Mouse (Mus musculus) heart, embryonic 12.5 days (tissue): ENCODE data around the gene Zfp740. TPM values are rescaled to one million over a fixed set of nuclear protein-coding genes. Genes with fewer than 3 reads are reported as not detected.

Source experiments
- ATAC-seq: fragments of 200-750 bp; cut with Nextera tagmentation; 2 replicates; pipeline ENCODE4 v1.8.0; 2017; ENCODE audit warnings: moderate TSS enrichment, moderate library complexity; ENCODE audit not compliant: insufficient number of reproducible peaks, low FRiP score
- H3K27ac ChIP-seq: fragments of 300-500 bp; sonication (generic); 2 replicates; pipeline ENCODE4 v1.5.1; 2016; ENCODE audit warnings: mild to moderate bottlenecking, moderate library complexity; ENCODE audit not compliant: poor library complexity, severe bottlenecking
- H3K27me3 ChIP-seq: fragments of 300-500 bp; sonication (generic); replicated peaks from 2 replicates; pipeline ENCODE4 v1.6.1; 2016; ENCODE audit warnings: mild to moderate bottlenecking, moderate library complexity
- H3K36me3 ChIP-seq: fragments of 300-500 bp; sonication (generic); 2 replicates; pipeline ENCODE4 v1.6.1; 2016; ENCODE audit warnings: mild to moderate bottlenecking, moderate library complexity
- H3K4me1 ChIP-seq: fragments of 300-500 bp; sonication (generic); replicated peaks from 2 replicates; pipeline ENCODE4 v1.6.1; 2016; ENCODE audit warnings: mild to moderate bottlenecking
- H3K4me2 ChIP-seq: fragments of 300-500 bp; sonication (generic); 2 replicates; pipeline ENCODE4 v1.6.1; 2016; ENCODE audit warnings: mild to moderate bottlenecking, moderate library complexity
- H3K4me3 ChIP-seq: fragments of 300-500 bp; sonication (generic); 2 replicates; pipeline ENCODE4 v1.5.1; 2016; ENCODE audit warnings: mild to moderate bottlenecking
- H3K9ac ChIP-seq: fragments of 300-500 bp; sonication (generic); 2 replicates; pipeline ENCODE4 v1.6.1; 2016; ENCODE audit warnings: mild to moderate bottlenecking, moderate library complexity
- H3K9me3 ChIP-seq: fragments of 300-500 bp; sonication (generic); replicated peaks from 2 replicates; pipeline ENCODE4 v1.6.1; 2016; ENCODE audit warnings: mild to moderate bottlenecking, moderate library complexity
- WGBS: fragments of 180-500 bp; shearing (Covaris S2); methylation state at CpG from one replicate; pipeline ENCODE4 v1.1.7; 2016; 5-methylcytosine and 5-hydroxymethylcytosine counted together
- polyA plus RNA-seq: library from polyadenylated mRNA; unstranded; fragments of >200 nt; fragmentation: Nextera tagmentation; extraction: Ambion mirVana; gene quantifications from 2 replicates; pipeline ENCODE4 v1.2.1, GENCODE M21; 2016

The Zfp740 gene
- polyA plus RNA-seq, 1 experiment from 2014 or later = 48.6 TPM

DNA sequence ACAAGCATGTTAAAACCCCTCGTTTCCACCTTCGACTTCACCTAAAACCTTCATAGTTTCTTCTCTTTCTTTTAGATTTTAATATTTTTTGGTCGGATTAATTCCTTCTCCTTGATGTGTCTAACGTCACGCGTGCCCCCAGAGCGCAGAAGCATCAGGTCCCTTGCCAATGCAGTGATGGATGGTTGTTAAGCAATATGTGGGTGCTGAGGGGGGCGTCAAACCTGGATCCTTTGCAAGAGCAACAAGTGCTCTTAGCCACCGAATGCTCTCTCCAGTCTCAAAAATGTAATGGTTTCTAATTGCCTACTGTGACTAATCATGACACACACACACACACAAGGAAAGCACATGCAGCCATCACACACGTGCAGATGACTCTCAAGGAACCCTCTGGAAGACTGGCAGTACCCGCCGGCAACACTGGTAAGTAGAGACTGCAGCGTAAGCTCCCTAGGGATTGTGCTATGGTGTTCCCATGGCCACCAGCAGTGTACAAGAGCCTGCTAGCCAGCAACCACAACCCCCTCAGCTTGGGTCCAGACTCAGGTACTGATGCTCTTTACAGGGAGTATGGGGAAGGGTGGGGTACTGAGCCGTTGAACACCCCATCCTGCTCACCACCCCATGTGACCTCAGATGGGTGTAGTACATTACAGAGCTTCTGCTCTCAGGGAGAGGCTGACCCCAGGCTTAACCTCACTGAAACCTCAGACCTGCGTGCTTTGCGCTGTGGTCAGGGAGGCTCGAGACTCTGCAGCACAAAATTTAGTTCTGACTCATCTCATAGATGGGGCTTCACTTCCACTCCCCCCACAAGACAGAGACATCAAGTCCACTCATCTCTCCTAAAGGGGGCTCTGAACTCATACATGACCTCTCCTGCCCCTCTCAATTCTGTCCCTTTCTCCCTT lies 27.6 kb downstream of the Zfp740 start:
- H3K36me3 ChIP-seq = 0 out of 2 replicates have a peak, but pooled peaks cover 3% of the 10 kb centered on the region
- WGBS = 76% methylated on average over 17 of the region's 17 CpGs
- no peak for ATAC-seq

DNA sequence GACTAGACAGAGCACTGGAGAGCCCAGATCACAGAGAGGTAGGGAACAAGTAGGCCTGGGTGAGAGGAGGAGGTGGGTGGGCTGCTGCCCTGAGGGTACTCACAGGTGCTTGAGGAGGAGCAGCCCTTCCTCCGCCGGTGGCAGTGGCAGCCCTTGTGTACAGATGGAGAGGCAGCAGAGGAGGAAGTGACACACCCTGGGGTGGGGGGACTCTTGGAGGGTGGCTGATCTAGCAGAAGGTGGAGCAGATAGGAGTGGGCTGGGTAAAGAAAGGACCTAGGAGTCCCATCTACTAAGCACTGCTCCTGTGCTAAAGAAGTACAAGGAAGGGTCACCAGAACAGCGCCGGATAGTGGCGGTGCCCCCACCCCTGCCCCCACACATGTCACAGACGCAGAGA lies 28.7 kb downstream of the Zfp740 start, which contains the start of gene Itgb7:
Gene Itgb7, minus strand, starts transcription at position 197 of the 400 bp plus-strand sequence.
- H3K36me3 ChIP-seq = peaks cover 7% of the 10 kb centered on the region; the same call in 1 of the 2 replicates

More for the DNA sequence above, 27.6 kb downstream of the Zfp740 start:
- Histone ChIP-seq H3K4me2 (no peak overlapping the region), H3K4me1 (peaks cover 8% of the 10 kb centered on the region), H3K4me3 (no peak overlapping the region), H3K9ac (no peak overlapping the region), H3K27me3 (peaks cover 3% of the 10 kb centered on the region; the same call in 1 of the 2 replicates), H3K27ac (no peak overlapping the region), H3K9me3 (no peaks in the 10 kb centered on the region)

DNA sequence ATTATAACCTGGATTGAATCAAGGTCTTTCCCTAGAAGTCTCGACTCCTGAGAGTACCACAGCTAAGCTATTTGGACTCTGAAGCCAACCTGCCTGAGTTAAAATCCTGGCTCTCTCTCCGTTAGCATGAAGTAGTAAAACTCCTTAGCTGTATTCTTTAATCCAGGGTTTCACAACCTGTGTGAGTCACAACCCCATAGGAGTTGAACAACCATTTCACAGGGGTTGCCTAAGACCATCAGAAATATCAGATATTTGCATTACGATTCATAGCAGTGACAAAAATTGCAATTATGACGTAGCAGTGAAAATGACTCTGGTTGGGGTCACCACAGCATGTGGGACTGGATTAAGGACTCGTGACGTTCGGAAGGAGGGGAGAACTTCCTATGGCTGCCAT lies 29.7 kb downstream of the Zfp740 start:
- WGBS = 80% methylated on average over 7 of the region's 7 CpGs
- peaks cover 7% of the 10 kb centered on the region; the same call in 1 of the 2 replicates for H3K36me3 ChIP-seq

More for the DNA sequence above, 28.7 kb downstream of the Zfp740 start, which contains the start of gene Itgb7:
- H3K9ac ChIP-seq = no peak within 1 kb of the TSS
- H3K4me2 ChIP-seq = no peak within 1 kb of the TSS
- no peak within 1 kb of the TSS for H3K4me3 ChIP-seq
- 0 out of 2 replicates have a peak, but pooled peaks have one; percentile 38 for ATAC-seq
- no peak within 1 kb of the TSS for H3K27ac ChIP-seq
- peaks cover 11% of the 10 kb centered on the region for H3K4me1 ChIP-seq
- H3K27me3 ChIP-seq = peaks cover 3% of the 10 kb centered on the region; the same call in 1 of the 2 replicates
- H3K9me3 ChIP-seq = no peaks in the 10 kb centered on the region
- 37% methylated on average over 6 of the region's 6 CpGs for WGBS

DNA sequence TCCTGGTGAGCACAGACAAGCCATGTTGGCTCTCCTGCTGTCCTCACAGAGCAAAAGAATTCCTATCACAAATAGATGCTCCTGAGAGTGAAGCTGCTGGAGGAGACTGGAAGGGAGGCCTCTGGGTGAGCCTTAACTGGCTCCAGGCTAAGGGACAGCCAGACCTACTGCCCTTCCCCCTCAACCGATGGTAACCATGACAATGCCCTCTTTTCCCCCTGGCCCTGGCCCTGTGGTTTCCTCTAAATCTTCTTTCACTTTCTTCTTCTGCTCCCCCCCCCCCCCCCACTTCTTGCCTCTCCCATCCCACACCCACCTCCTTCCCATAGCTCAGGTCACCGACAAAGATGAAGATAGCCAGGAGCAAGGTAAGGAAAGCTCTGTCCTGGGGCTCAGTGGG lies 30.8 kb downstream of the Zfp740 start:
- WGBS = 32% methylated on average over 2 of the region's 2 CpGs

More for the DNA sequence above, 29.7 kb downstream of the Zfp740 start:
- H3K4me2 ChIP-seq = no peak overlapping the region
- H3K9me3 ChIP-seq = no peaks in the 10 kb centered on the region
- H3K4me3 ChIP-seq = no peak overlapping the region
- H3K4me1 ChIP-seq = peaks cover 11% of the 10 kb centered on the region
- H3K9ac ChIP-seq = no peak overlapping the region
- no peak for ATAC-seq
- no peak overlapping the region for H3K27ac ChIP-seq
- H3K27me3 ChIP-seq = peaks cover under 1% of the 10 kb centered on the region; the same call in 1 of the 2 replicates

DNA sequence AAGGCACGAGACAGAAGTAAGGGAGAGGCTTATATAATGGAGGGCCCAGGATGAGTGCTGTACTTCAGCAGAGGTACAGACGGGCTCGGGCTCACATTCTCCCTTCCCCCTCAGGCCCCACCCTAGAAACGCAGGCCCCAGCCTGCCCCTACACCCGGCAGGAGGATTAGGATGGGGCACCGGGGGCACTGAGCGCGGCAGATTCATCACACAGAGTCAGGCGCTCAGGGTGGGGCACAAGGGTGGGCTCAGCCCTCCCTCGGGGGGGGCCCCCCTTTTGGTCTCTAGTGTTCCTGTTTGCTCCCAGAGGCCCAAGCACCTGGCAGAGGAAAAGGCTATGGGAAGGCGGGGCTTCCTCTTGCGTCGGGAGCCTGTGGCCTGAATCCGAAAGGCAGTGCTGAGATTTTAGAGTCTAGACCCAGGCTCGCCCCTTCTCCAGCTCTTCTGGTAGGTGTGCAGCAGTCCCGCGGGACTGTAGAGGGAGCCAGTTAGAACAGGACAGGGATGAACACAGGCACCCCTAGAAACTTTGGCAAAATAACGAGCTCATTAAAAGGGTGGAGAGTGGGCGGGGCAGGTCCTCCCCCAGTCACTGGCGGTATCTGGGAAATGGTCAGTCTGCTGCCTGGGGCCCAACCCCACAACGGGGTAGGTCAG lies 32.5 kb downstream of the Zfp740 start:
- 24% methylated on average over 21 of the region's 21 CpGs for WGBS
- Histone ChIP-seq H3K27ac (no peak overlapping the region), H3K4me3 (peak overlapping the region; percentile 17; the same call in 1 of the 2 replicates), H3K36me3 (peaks cover 12% of the 10 kb centered on the region; the same call in 1 of the 2 replicates), H3K27me3 (peaks cover 4% of the 10 kb centered on the region), H3K4me2 (peak overlapping the region; percentile 51), H3K4me1 (peaks cover 12% of the 10 kb centered on the region), H3K9ac (peak overlapping the region; percentile 55), H3K9me3 (no peaks in the 10 kb centered on the region)
- ATAC-seq = 0 out of 2 replicates have a peak, but pooled peaks have one; percentile 13

More for the DNA sequence above, 30.8 kb downstream of the Zfp740 start:
- H3K27me3 ChIP-seq = peaks cover 3% of the 10 kb centered on the region; the same call in 1 of the 2 replicates
- H3K27ac ChIP-seq = no peak overlapping the region
- H3K36me3 ChIP-seq = peaks cover 12% of the 10 kb centered on the region; the same call in 1 of the 2 replicates
- H3K4me3 ChIP-seq = no peak overlapping the region
- no peak overlapping the region for H3K9ac ChIP-seq
- ATAC-seq = no peak
- no peaks in the 10 kb centered on the region for H3K9me3 ChIP-seq
- no peak overlapping the region for H3K4me2 ChIP-seq
- H3K4me1 ChIP-seq = peaks cover 11% of the 10 kb centered on the region

DNA sequence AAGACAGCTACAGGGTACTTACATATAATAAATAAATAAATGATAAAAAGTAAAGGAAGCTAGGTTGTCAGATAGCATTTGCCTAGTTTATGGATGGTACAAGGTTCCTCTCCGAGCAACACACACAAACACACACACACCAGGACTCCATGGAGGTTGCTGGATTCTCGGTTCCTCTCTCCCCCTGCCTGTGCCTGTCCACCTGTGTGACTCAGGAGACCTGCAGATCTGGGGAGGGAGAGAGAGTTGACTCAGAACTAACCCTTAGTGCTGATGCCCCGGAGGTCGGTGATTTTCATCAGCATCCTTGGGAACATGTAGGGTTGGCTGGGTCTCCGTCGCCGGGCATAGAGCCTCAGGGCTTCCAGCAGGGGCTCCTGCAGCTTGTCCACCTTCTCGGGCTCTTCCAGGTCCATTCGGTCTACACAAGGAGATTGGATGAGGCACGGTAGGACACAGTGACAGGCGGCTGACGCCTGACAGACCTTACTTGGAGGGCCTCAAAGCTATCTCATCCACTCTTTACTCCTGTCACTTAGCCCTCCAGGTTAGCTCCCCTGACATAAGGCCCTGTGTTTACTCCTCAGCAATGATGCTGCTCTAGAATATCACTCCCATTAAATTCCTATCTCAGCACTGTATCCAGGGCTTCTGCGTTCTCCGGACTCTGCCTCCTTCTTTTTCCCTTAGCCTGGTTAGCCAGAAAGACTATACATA lies 35.7 kb downstream of the Zfp740 start:
- peaks cover 35% of the 10 kb centered on the region for H3K27me3 ChIP-seq
- no peak overlapping the region for H3K4me2 ChIP-seq
- H3K27ac ChIP-seq = no peak overlapping the region
- no peaks in the 10 kb centered on the region for H3K9me3 ChIP-seq
- ATAC-seq = no peak
- peaks cover 26% of the 10 kb centered on the region for H3K4me1 ChIP-seq
- peaks cover 12% of the 10 kb centered on the region; the same call in 1 of the 2 replicates for H3K36me3 ChIP-seq
- H3K9ac ChIP-seq = no peak overlapping the region
- no peak overlapping the region for H3K4me3 ChIP-seq
- WGBS = 75% methylated on average over 14 of the region's 14 CpGs

DNA sequence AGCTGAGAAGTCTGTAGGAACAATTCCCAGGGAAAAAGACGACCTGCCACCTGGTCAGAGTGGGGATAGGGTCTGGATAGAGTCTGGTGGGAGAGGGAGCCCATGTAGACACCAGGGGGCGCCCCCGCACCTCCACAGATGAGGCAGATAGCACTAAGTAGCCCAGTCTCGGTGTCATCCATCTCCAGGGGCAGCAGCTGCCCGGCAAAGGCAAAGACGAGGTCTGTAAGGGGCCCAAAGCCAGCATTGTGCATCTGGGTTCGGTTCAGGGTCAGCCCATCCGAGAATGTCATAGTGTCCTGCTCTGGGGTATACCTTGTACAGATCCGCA lies 36.2 kb downstream of the Zfp740 start:
- WGBS = 13% methylated on average over 9 of the region's 9 CpGs
- ATAC-seq = no peak
- no peak overlapping the region for H3K27ac ChIP-seq

DNA sequence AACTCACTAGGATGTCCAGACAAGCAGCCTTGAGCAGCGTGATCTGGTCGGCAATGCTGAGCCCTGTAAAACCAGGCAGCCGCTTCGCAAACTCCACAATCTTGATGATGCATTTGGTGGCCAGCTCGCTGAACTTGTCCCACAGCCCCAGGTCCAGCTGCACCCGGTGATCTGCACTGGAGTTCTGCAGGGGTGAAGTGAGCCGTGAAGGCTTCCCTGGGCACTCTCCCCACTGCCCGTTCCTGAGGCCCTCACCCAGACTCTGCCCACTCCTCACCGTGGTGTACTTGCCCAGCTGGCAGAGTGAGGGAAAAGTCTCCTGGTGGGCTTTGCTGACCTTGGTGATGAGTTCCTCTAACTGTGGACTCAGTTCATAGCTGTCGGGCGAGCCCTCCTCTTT lies 36.8 kb downstream of the Zfp740 start:
- no peak for ATAC-seq
- H3K9me3 ChIP-seq = no peaks in the 10 kb centered on the region
- H3K36me3 ChIP-seq = peaks cover 12% of the 10 kb centered on the region; the same call in 1 of the 2 replicates
- no peak overlapping the region for H3K27ac ChIP-seq
- no peak overlapping the region for H3K4me3 ChIP-seq
- H3K4me2 ChIP-seq = no peak overlapping the region
- peaks cover 36% of the 10 kb centered on the region for H3K4me1 ChIP-seq
- no peak overlapping the region for H3K9ac ChIP-seq
- WGBS = 71% methylated on average over 11 of the region's 11 CpGs
- H3K27me3 ChIP-seq = peaks cover 45% of the 10 kb centered on the region

More for the DNA sequence above, 36.2 kb downstream of the Zfp740 start:
- H3K4me2 ChIP-seq = no peak overlapping the region
- H3K27me3 ChIP-seq = peaks cover 40% of the 10 kb centered on the region
- peaks cover 12% of the 10 kb centered on the region; the same call in 1 of the 2 replicates for H3K36me3 ChIP-seq
- H3K4me1 ChIP-seq = peaks cover 31% of the 10 kb centered on the region
- no peak overlapping the region for H3K9ac ChIP-seq
- H3K4me3 ChIP-seq = no peak overlapping the region
- H3K9me3 ChIP-seq = no peaks in the 10 kb centered on the region

DNA sequence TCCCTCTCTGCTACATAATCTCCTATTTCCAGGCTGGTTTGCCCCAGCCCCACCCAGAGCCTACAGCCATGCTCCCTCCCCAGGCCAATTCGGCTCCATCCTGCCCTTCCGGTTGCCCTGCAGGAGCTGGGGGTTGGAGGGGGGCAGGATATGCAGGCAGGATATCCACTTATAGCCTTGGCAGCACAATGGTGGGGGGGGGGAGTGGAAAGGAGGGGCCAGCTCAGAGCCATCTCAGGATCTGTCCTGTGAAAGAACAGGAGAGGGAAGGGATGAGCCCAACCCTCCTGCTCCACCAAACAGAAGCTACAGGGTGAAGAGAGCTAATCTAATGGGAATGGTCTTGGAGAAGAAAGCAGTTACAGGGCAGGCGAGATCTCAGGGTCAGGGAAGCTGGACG lies 37.6 kb downstream of the Zfp740 start:
- Histone ChIP-seq H3K4me2 (no peak overlapping the region), H3K9me3 (no peaks in the 10 kb centered on the region), H3K4me3 (no peak overlapping the region), H3K4me1 (peaks cover 38% of the 10 kb centered on the region), H3K27me3 (peaks cover 47% of the 10 kb centered on the region), H3K9ac (no peak overlapping the region), H3K36me3 (peaks cover 9% of the 10 kb centered on the region; the same call in 1 of the 2 replicates), H3K27ac (no peak overlapping the region; the same call in 1 of the 2 replicates)
- peak; percentile 67 for ATAC-seq
- 63% methylated on average over 4 of the region's 4 CpGs for WGBS

DNA sequence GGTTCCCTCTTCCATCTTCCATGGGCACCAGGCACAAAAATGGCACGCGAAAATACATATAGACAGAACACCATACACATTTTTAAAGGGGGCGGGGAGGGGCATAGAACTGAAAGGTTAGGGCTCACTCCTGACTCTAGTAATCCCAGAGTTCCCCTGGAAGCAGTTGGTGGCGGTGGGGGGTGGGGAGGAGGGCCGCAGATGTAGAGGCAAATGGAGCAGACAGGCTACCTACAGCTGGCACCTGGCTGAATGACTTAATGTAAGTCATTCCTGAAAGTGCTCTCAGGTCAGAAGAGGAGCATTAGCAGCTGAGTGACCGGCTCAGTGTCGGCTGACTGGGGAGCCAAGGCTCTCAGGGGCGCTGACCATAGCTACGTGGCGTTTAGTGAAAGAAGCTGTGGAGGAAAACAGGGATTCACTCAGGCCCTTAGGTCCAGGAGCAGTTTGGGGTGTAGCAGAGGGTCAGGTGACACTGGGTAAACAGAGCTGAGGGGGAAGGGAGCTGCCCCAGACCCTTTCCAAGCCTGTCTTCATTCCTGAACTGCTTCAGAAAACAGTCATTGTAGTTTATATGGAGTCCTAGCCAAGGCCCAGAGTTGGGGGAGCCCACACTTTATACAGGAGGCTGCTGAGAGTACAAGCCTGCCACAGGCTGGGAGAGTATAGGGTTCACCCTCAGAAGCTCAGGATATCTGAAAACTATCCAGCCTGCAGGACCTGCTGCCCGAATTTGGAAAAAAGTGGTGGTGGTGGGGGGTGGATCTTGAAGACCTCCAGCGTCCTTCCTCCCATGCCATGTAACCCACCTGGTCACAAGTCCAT lies 39.6 kb downstream of the Zfp740 start:
- no peaks in the 10 kb centered on the region for H3K9me3 ChIP-seq
- no peak overlapping the region for H3K4me2 ChIP-seq
- no peak overlapping the region for H3K4me3 ChIP-seq
- H3K36me3 ChIP-seq = 0 out of 2 replicates have a peak, but pooled peaks cover 4% of the 10 kb centered on the region
- peaks cover 55% of the 10 kb centered on the region for H3K27me3 ChIP-seq
- WGBS = 42% methylated on average over 12 of the region's 12 CpGs
- no peak overlapping the region for H3K9ac ChIP-seq
- H3K4me1 ChIP-seq = peaks cover 46% of the 10 kb centered on the region
- no peak overlapping the region for H3K27ac ChIP-seq
- no peak for ATAC-seq
